16 mouse cellular contexts compared by ENCODE assay signal in the genomic region with DNA sequence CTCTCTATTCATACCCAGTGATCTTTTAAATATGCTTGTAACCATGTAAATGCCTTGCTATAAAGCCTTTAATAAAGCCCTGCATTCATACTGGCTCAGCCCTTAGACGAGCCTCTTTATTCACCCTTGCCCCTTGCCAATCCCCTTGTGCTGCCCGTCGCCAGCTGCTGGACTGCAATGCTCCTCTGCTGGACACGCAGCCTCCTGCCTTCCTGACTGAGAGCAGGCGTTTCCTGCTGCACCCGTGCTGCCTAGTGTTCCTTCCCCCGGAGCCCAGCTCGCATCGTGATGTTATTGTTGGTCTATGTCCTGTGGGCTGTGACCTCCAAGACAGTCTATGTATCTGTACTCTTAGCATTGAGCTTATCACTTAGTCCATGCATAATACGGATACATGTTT. TPM values are rescaled to one million over a fixed set of nuclear protein-coding genes. Genes with fewer than 3 reads are reported as not detected.
DNase-seq lines count a peak whose midpoint lies in the region; ATAC-seq lines count a peak whose summit lies in the region.
"Had no signal": no experiment of that assay in that cellular context is flagged by ENCODE, and none has a peak within 500 bp of the region (broad histone marks: within the 10 kb centered on the region; RNA-seq: fewer than 3 reads in every experiment).

No protein-coding gene starts in this region.

- peak overlapping the region; percentile 48; the same call in 1 of the 2 replicates for H3K27ac ChIP-seq in forebrain, embryonic 15.5 days (replicated peaks)
- H3K27ac ChIP-seq: kidney, embryonic 15.5 days; limb, embryonic 12.5 days; lung, embryonic 15.5 days; stomach, embryonic 15.5 days had no signal

- no peak overlapping the region for H3K4me2 ChIP-seq in forebrain, embryonic 15.5 days (replicated peaks)
- H3K4me2 ChIP-seq: kidney, embryonic 15.5 days; limb, embryonic 12.5 days; lung, embryonic 15.5 days; stomach, embryonic 15.5 days had no signal

- no peaks in the 10 kb centered on the region for H3K27me3 ChIP-seq in forebrain, embryonic 15.5 days
- H3K27me3 ChIP-seq: kidney, embryonic 15.5 days; limb, embryonic 12.5 days; lung, embryonic 15.5 days; stomach, embryonic 15.5 days had no signal

- no peak overlapping the region for H3K9ac ChIP-seq in forebrain, embryonic 15.5 days (replicated peaks)
- H3K9ac ChIP-seq: kidney, embryonic 15.5 days; limb, embryonic 12.5 days; lung, embryonic 15.5 days; stomach, embryonic 15.5 days had no signal

- H3K4me1 ChIP-seq in forebrain, embryonic 15.5 days = peaks cover 4% of the 10 kb centered on the region; the same call in 1 of the 2 replicates
- H3K4me1 ChIP-seq: kidney, embryonic 15.5 days; limb, embryonic 12.5 days; lung, embryonic 15.5 days; stomach, embryonic 15.5 days had no signal

- no peak overlapping the region for H3K4me3 ChIP-seq in forebrain, embryonic 15.5 days
- H3K4me3 ChIP-seq: erythroblast, embryonic 14.5 days; kidney, embryonic 15.5 days; limb, embryonic 12.5 days; lung, embryonic 15.5 days; stomach, embryonic 15.5 days had no signal

- peaks cover 25% of the 10 kb centered on the region for H3K36me3 ChIP-seq in forebrain, embryonic 15.5 days
- H3K36me3 ChIP-seq: stomach, embryonic 15.5 days had no signal

- no peaks in the 10 kb centered on the region for H3K9me3 ChIP-seq in forebrain, embryonic 15.5 days
- H3K9me3 ChIP-seq: G1E; kidney, embryonic 15.5 days; limb, embryonic 12.5 days; lung, embryonic 15.5 days; stomach, embryonic 15.5 days had no signal

- intact Hi-C loops in heart, postnatal 25 days (cut with DNase I) = no loop called here

- DNase-seq in heart, adult 11 months = peak; percentile 73
- DNase-seq in heart, postnatal 25 days (ENCODE audit: low spot score) = no peak
- DNase-seq in kidney, postnatal 14 days = peak; percentile 29
- DNase-seq in kidney, adult 18-20 months = no peak
- DNase-seq in lung, postnatal 14 days = peak; percentile 19
- no peak for DNase-seq in spleen, postnatal 4 days (ENCODE audit: low spot score in 2 of 2)
- DNase-seq: cerebellum, adult 11 months; right cerebral cortex, postnatal 4 days had no signal

- 44% methylated on average over 10 of the region's 10 CpGs for WGBS in forebrain, embryonic 15.5 days

- peak; percentile 41; the same call in 1 of the 2 replicates for ATAC-seq in forebrain, embryonic 15.5 days (replicated peaks)
- ATAC-seq in megakaryocyte-erythroid progenitor cell, adult 5-6 weeks (replicated peaks; ENCODE audit: low FRiP score, low TSS enrichment, poor library complexity, severe bottlenecking) = no peak

RNA-seq across cellular contexts. Expression of a gene that starts 59.5 kb away (rescaled TPM):
- 10 to 100 TPM; 38.1 to 38.4 TPM for total RNA-seq in heart, postnatal 25 days (2021)
- 27.0 and 27.8 TPM in 2 replicates for polyA plus RNA-seq in forebrain, embryonic 15.5 days (2015; fragmentation: Nextera tagmentation; extraction: Ambion mirVana)
- total RNA-seq in megakaryocyte-erythroid progenitor cell, adult 5-6 weeks (2014; fragmentation: Nextera tagmentation) = 48.0 and 54.4 TPM in 2 replicates
- total RNA-seq in megakaryocyte-erythroid progenitor cell, adult 5-6 weeks (2017) = 39.5 and 52.1 TPM in 2 replicates

Comparison
In these comparisons a context has a peak if more than half of its experiments do, and no peak if none do; other contexts are left out.
1. DNase-seq: peak in heart, adult 11 months (single experiment), kidney, postnatal 14 days (single experiment) and lung, postnatal 14 days (single experiment); none in heart, postnatal 25 days (single experiment), kidney, adult 18-20 months (single experiment) and spleen, postnatal 4 days (0 of 2).